In genomic region chr9:90164670-90165453, GRCm38 (mm10) we compare ENCODE assay signal across 8 mouse cellular contexts. TPM values are rescaled to one million over a fixed set of nuclear protein-coding genes. Genes with fewer than 3 reads are reported as not detected.
DNase-seq lines count a peak whose midpoint lies in the region; ATAC-seq and TF ChIP-seq lines count a peak whose summit lies in the region.

No protein-coding gene starts in this region.

- H3K9me3 ChIP-seq in forebrain, embryonic 10.5 days: peaks cover 3% of the 10 kb centered on the region; the same call in 1 of the 2 replicates
- H3K9me3 ChIP-seq in hindbrain, embryonic 13.5 days: no peaks in the 10 kb centered on the region

- TF ChIP-seq POLR2A in myocyte (IDR thresholded peaks at IDR 0.05; ENCODE audit: insufficient read length, low read depth): no peak

- peaks cover 14% of the 10 kb centered on the region for H3K27me3 ChIP-seq in forebrain, embryonic 10.5 days (ENCODE audit: poor library complexity, severe bottlenecking)
- no peaks in the 10 kb centered on the region for H3K27me3 ChIP-seq in hindbrain, embryonic 13.5 days
- no peaks in the 10 kb centered on the region for H3K27me3 ChIP-seq in myocyte (ENCODE audit: control insufficient read depth, insufficient read depth, insufficient read length)

- no peak overlapping the region; the same call in 1 of the 2 replicates for H3K9ac ChIP-seq in hindbrain, embryonic 13.5 days

- peaks cover 34% of the 10 kb centered on the region for H3K4me1 ChIP-seq in forebrain, embryonic 10.5 days
- peaks cover 33% of the 10 kb centered on the region for H3K4me1 ChIP-seq in hindbrain, embryonic 13.5 days (replicated peaks)

- H3K36me3 ChIP-seq in forebrain, embryonic 10.5 days (replicated peaks): peaks cover 4% of the 10 kb centered on the region; the same call in 1 of the 2 replicates
- peaks cover 3% of the 10 kb centered on the region for H3K36me3 ChIP-seq in hindbrain, embryonic 13.5 days
- H3K36me3 ChIP-seq in myocyte (ENCODE audit: control insufficient read depth, insufficient read depth): no peaks in the 10 kb centered on the region

- intact Hi-C loops in left cerebral cortex, adult 2 months (cut with DNase I): no loop called here

- H3K27ac ChIP-seq in left cerebral cortex, adult 2 months: no peak overlapping the region
- H3K27ac ChIP-seq in forebrain, embryonic 10.5 days: no peak overlapping the region
- H3K27ac ChIP-seq in hindbrain, embryonic 13.5 days: no peak overlapping the region

- no peak for ATAC-seq in hindbrain, embryonic 13.5 days (ENCODE audit: low FRiP score)

- DNase-seq in left cerebral cortex, adult 2 months (ENCODE audit: extremely low spot score in 1 of 2, low spot score in 2 of 2): no peak
- no peak for DNase-seq in left cerebral cortex, adult 18-20 months (ENCODE audit: low spot score in 2 of 2)
- no peak for DNase-seq in forebrain, embryonic 10.5 days (ENCODE audit: extremely low spot score, low spot score)
- DNase-seq in testis, postnatal 10 days (ENCODE audit: low spot score): no peak
- no peak for DNase-seq in urinary bladder, postnatal 10 days (ENCODE audit: low spot score)
- DNase-seq in frontal cortex, adult 2 months (ENCODE audit: extremely low spot score in 1 of 2, low spot score in 1 of 2): no peak

- 69% methylated on average over 4 of the region's 4 CpGs for WGBS in forebrain, embryonic 10.5 days
- WGBS in hindbrain, embryonic 13.5 days: 54% methylated on average over 4 of the region's 4 CpGs

- H3ac ChIP-seq in myocyte (ENCODE audit: control insufficient read depth, insufficient read length): no peak overlapping the region

- no peak overlapping the region for H3K4me3 ChIP-seq in left cerebral cortex, adult 2 months
- peak overlapping the region; percentile 80; the same call in 1 of the 2 replicates for H3K4me3 ChIP-seq in forebrain, embryonic 10.5 days
- peak overlapping the region; percentile 86 for H3K4me3 ChIP-seq in hindbrain, embryonic 13.5 days
- peak overlapping the region; percentile 76 for H3K4me3 ChIP-seq in myocyte

- H3K4me2 ChIP-seq in hindbrain, embryonic 13.5 days: peak overlapping the region; percentile 91
- peak overlapping the region; percentile 97 for H3K4me2 ChIP-seq in myocyte (ENCODE audit: low read depth)

- peaks cover 20% of the 10 kb centered on the region for H3K79me2 ChIP-seq in myocyte (ENCODE audit: control insufficient read depth, insufficient read depth)

- TF ChIP-seq CTCF in left cerebral cortex, adult 2 months (IDR thresholded peaks at IDR 0.05): peak; percentile 23

TF ChIP-seq in myocyte, 11 proteins besides CTCF, POLR2A, EP300 and RAD21:
- TF ChIP-seq USF1 (IDR thresholded peaks at IDR 0.05; ENCODE audit: low read depth): no peak
- TF ChIP-seq MYOG (IDR thresholded peaks at IDR 0.05; ENCODE audit: control insufficient read depth in 1 of 3, insufficient read depth in 1 of 3, insufficient read length in 2 of 3, low read depth in 2 of 3): no peak
- TF ChIP-seq MYOD1 (IDR thresholded peaks at IDR 0.05; ENCODE audit: control insufficient read depth in 1 of 3, insufficient read length in 2 of 3, low read depth in 2 of 3): peak in 1 of 3 experiments; percentile 42

RNA-seq across cellular contexts. Expression of gene Adamts7, which starts 2.0 kb away (rescaled TPM):
- under 1 TPM; 0.29 to 0.63 TPM for total RNA-seq in left cerebral cortex, adult 2 months (2021)
- under 1 TPM; 0.35 to 0.73 TPM for total RNA-seq in left cerebral cortex, adult 18-20 months (2021)
- polyA plus RNA-seq in forebrain, embryonic 10.5 days (2016; fragmentation: Nextera tagmentation; extraction: Ambion mirVana): 16.7 and 17.2 TPM in 2 replicates
- polyA plus RNA-seq in hindbrain, embryonic 13.5 days (2015; fragmentation: Nextera tagmentation; extraction: Ambion mirVana): 12.1 and 14.1 TPM in 2 replicates
- 19.9 TPM for polyA plus RNA-seq in myocyte (2012; fragmentation: generic; extraction: Trizol)
- 1.6 and 2.0 TPM in 2 replicates for polyA plus RNA-seq in frontal cortex, adult 2 months (2012; rRNA removed)

RNA-seq across cellular contexts. Expression of gene Morf4l1, which starts 50.3 kb away (rescaled TPM):
- 100 to 1,000 TPM; 422 to 465 TPM for total RNA-seq in left cerebral cortex, adult 2 months (2021)
- 100 to 1,000 TPM; 459 to 474 TPM for total RNA-seq in left cerebral cortex, adult 18-20 months (2021)
- polyA plus RNA-seq in forebrain, embryonic 10.5 days (2016; fragmentation: Nextera tagmentation; extraction: Ambion mirVana): 528 and 553 TPM in 2 replicates
- 546 and 556 TPM in 2 replicates for polyA plus RNA-seq in hindbrain, embryonic 13.5 days (2015; fragmentation: Nextera tagmentation; extraction: Ambion mirVana)
- polyA plus RNA-seq in myocyte (2012; fragmentation: generic; extraction: Trizol): 204 TPM
- 448 and 461 TPM in 2 replicates for polyA plus RNA-seq in frontal cortex, adult 2 months (2012; rRNA removed)
